Comparison of ENCODE assay signal across 9 mouse cellular contexts in the genomic region with DNA sequence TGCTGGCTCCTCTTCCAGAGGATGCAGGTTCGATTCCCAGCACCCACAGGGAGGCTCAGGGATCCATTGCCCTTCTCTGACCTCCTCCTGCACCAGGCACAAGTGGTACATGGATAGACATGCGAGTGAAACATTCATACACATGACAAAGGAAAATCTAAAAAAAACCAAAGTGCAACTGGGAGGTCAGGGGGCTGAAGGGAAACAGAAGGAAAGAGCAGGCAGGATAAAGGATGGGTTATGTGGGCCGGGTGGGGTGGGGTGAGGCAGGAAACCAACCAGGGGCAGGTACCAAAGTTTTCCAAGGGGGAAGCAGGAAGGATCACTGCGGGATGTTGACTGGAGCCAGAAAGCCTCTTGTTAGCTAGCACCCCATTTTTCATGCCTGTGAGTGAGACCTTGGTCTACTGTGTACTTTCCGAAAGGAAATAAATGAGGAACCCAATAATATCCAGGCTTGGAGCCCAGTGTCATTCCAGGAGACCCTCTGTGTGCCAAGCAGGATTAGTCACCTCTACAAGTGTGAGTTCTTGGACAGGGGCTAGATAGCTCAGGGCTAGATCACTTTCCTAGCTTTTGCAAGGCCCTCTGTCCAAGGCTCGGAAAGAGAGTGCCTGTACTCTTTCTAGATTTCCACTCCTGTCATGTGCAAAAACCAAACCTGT. TPM values are rescaled to one million over a fixed set of nuclear protein-coding genes. Genes with fewer than 3 reads are reported as not detected.
A peak's percentile ranks its signal among the peaks of the same experiment; 100 is the strongest.
DNase-seq lines count a peak whose midpoint lies in the region; ATAC-seq lines count a peak whose summit lies in the region.
"Had no signal": no experiment of that assay in that cellular context is flagged by ENCODE, and none has a peak within 500 bp of the region (broad histone marks: within the 10 kb centered on the region; RNA-seq: fewer than 3 reads in every experiment).

No protein-coding gene starts in this region.

- H3K4me1 ChIP-seq in embryonic facial prominence, embryonic 11.5 days (ENCODE audit: control insufficient read depth, insufficient read depth, low read length) = no peaks in the 10 kb centered on the region

- no peaks in the 10 kb centered on the region for H3K27me3 ChIP-seq in embryonic facial prominence, embryonic 11.5 days (ENCODE audit: control insufficient read depth, insufficient read depth, low read length)

- no peak overlapping the region for H3K9ac ChIP-seq in embryonic facial prominence, embryonic 11.5 days (replicated peaks; ENCODE audit: low read length)

- H3K9me3 ChIP-seq in embryonic facial prominence, embryonic 11.5 days (replicated peaks; ENCODE audit: control insufficient read depth, low read length) = no peaks in the 10 kb centered on the region

- peak; percentile 24 to 43 for DNase-seq in cerebellum, postnatal 14 days
- DNase-seq in cerebellum, adult 9-10 months = no peak
- no peak for DNase-seq in embryonic facial prominence, embryonic 11.5 days (ENCODE audit: low spot score)
- DNase-seq in heart, postnatal 14 days = peak; percentile 51 to 65
- DNase-seq in lung, postnatal 10 days = peak; percentile 36
- no peak for DNase-seq in right cerebral cortex, postnatal 14 days
- no peak for DNase-seq in right cerebral cortex, postnatal 10 days (ENCODE audit: low spot score in 2 of 2)
- no peak for DNase-seq in cerebellum, adult 9-11 months
- DNase-seq: cerebellum, adult 11-12 months had no signal

- WGBS in embryonic facial prominence, embryonic 11.5 days = 54% methylated on average over 6 of the region's 6 CpGs

- H3K4me3 ChIP-seq in embryonic facial prominence, embryonic 11.5 days (ENCODE audit: low read depth, low read length) = no peak overlapping the region

- 0 out of 2 replicates have a peak overlapping the region, but pooled peaks have one; percentile 28 for H3K27ac ChIP-seq in embryonic facial prominence, embryonic 11.5 days (replicated peaks; ENCODE audit: low read depth, low read length)

- no peaks in the 10 kb centered on the region for H3K36me3 ChIP-seq in embryonic facial prominence, embryonic 11.5 days (replicated peaks; ENCODE audit: control insufficient read depth, insufficient read depth, low read depth, low read length)

- intact Hi-C loops in heart, postnatal 14 days (cut with DNase I) = no loop called here

- H3K4me2 ChIP-seq in embryonic facial prominence, embryonic 11.5 days (ENCODE audit: low read depth, low read length) = no peak overlapping the region

- no peak for ATAC-seq in embryonic facial prominence, embryonic 11.5 days (replicated peaks; ENCODE audit: insufficient number of reproducible peaks, low FRiP score, low TSS enrichment, low read depth)

RNA-seq across cellular contexts. Expression of a gene that starts 11.0 kb away (rescaled TPM):
- not detected in 2 replicates for polyA plus RNA-seq in embryonic facial prominence, embryonic 11.5 days (2014; fragmentation: Nextera tagmentation; extraction: Ambion mirVana)
- not detected for total RNA-seq in heart, postnatal 14 days (2021)

RNA-seq across cellular contexts. Expression of a gene that starts 36.5 kb away (rescaled TPM):
- polyA plus RNA-seq in embryonic facial prominence, embryonic 11.5 days (2014; fragmentation: Nextera tagmentation; extraction: Ambion mirVana) = 226 and 246 TPM in 2 replicates
- total RNA-seq in heart, postnatal 14 days (2021) = 10 to 100 TPM; 59.4 to 65.2 TPM

RNA-seq across cellular contexts. Expression of a gene that starts 59.6 kb away (rescaled TPM):
- 124 and 138 TPM in 2 replicates for polyA plus RNA-seq in embryonic facial prominence, embryonic 11.5 days (2014; fragmentation: Nextera tagmentation; extraction: Ambion mirVana)
- 10 to 100 TPM; 90.4 to 95.3 TPM for total RNA-seq in heart, postnatal 14 days (2021)

Comparison
In these comparisons a context has a peak if more than half of its experiments do, and no peak if none do; other contexts are left out.
1. DNase-seq: peak in cerebellum, postnatal 14 days (2 of 2), heart, postnatal 14 days (2 of 2) and lung, postnatal 10 days (single experiment); none in cerebellum, adult 9-10 months (single experiment), embryonic facial prominence, embryonic 11.5 days (single experiment), right cerebral cortex, postnatal 14 days (single experiment), right cerebral cortex, postnatal 10 days (0 of 2) and cerebellum, adult 9-11 months (single experiment).